Mouse (Mus musculus): ENCODE measurements around the gene Zfp968.
"Not testable (repeated sequence)": the region's sequence is repeated elsewhere in the genome, so short reads cannot be mapped to it uniquely, and the experiment has no call there.

Gene Zfp968

GRCm38 (mm10) chr2:175372136-175372535 lies at the start of gene Zfp968:
Gene Zfp968, plus strand, starts transcription at chr2:175372436.
- not testable (repeated sequence) for DNase-seq (ENCODE audit: low spot score)

GRCm38 (mm10) chr2:175338097-175338496 lies 34.1 kb upstream of the Zfp968 start, which contains the start of gene Gm4631:
Gene Gm4631, minus strand, starts transcription at chr2:175338197.
- not testable (repeated sequence) for DNase-seq (ENCODE audit: low spot score)
